Mouse (Mus musculus): ENCODE measurements around the gene Olfr1417. TPM values are rescaled to one million over a fixed set of nuclear protein-coding genes. Genes with fewer than 3 reads are reported as not detected.
A peak's percentile ranks its signal among the peaks of the same experiment; 100 is the strongest.

Olfr1417 gene
- polyA plus RNA-seq, 1 experiment from 2014 or later, result 0.12 TPM

DNA sequence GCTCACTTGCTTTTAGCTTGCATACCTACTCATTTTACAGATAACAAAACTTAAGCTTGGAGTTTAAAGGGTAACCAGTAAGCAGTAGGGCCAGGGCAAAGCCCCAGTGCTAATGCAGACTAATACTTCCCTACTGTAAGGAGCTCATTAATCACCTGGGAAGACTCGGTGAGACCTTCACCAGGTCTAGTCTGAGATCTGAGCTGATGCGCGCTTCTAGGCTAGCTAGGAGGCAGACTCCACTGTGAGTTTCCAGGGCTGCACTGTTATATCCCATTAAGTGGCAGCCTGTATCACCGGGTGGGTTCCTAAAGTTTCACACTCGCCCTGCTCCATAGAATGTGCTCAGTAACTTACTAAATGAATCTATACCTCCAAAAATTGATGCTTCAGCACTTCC, 21.4 kb downstream of the Olfr1417 start:
- Histone ChIP-seq H3K9me3 (ENCODE audit: control insufficient read depth, low read length) (no peaks in the 10 kb centered on the region), H3K36me3 (ENCODE audit: control insufficient read depth, insufficient read depth, low read length) (no peaks in the 10 kb centered on the region), H3K4me2 (ENCODE audit: low read length) (peak overlapping the region; percentile 91), H3K27ac (replicated peaks in 1 of 2; ENCODE audit: control insufficient read depth in 1 of 2, insufficient read depth in 1 of 2, low read depth in 2 of 2, low read length in 2 of 2) (no peak overlapping the region), H3K4me1 (ENCODE audit: control insufficient read depth in 2 of 2, insufficient read depth in 2 of 2, low read length in 2 of 2) (peaks cover 0 to 8% of the 10 kb centered on the region in 2 experiments; a peak in 3 of 4 replicates), H3K27me3 (ENCODE audit: control insufficient read depth, insufficient read depth, low read length) (no peaks in the 10 kb centered on the region), H3K9ac (ENCODE audit: low read length) (no peak overlapping the region), H3K4me3 (ENCODE audit: control insufficient read depth in 1 of 2, insufficient read depth in 1 of 2, low read depth in 1 of 2, low read length in 2 of 2) (no peak overlapping the region; a peak in 1 of 4 replicates)
- ATAC-seq (ENCODE audit: insufficient number of reproducible peaks, insufficient read depth, low FRiP score, low read depth), result no peak
- WGBS, result 23% methylated on average over 5 of the region's 5 CpGs

DNA sequence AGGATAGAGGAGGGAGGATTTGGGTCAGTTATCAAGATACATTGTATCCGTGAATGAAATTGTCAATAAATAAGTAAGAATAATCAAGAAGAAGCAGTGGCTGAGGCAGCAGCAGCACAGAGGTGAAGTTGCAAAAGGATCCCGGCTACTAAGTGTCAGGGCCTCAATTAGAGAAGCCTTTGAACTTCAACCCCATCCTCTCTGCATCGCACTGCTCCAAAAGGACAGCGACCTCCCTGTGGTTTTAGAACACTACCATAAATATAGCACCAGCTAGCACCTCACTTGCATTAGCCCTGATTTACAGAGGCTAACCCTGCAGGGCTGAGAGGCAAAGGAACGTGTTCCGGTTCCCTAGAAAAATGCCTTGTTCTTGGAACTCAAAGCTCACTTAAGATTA, 22.3 kb downstream of the Olfr1417 start:
- Histone ChIP-seq H3K27me3 (ENCODE audit: control insufficient read depth, insufficient read depth, low read length) (no peaks in the 10 kb centered on the region), H3K9me3 (ENCODE audit: control insufficient read depth, low read length) (no peaks in the 10 kb centered on the region), H3K4me2 (ENCODE audit: low read length) (no peak overlapping the region), H3K27ac (replicated peaks in 1 of 2; ENCODE audit: control insufficient read depth in 1 of 2, insufficient read depth in 1 of 2, low read depth in 2 of 2, low read length in 2 of 2) (no peak overlapping the region), H3K9ac (ENCODE audit: low read length) (no peak overlapping the region), H3K4me3 (ENCODE audit: control insufficient read depth in 1 of 2, insufficient read depth in 1 of 2, low read depth in 1 of 2, low read length in 2 of 2) (no peak overlapping the region), H3K4me1 (ENCODE audit: control insufficient read depth in 2 of 2, insufficient read depth in 2 of 2, low read length in 2 of 2) (peaks cover 0 to 8% of the 10 kb centered on the region in 2 experiments; a peak in 3 of 4 replicates), H3K36me3 (ENCODE audit: control insufficient read depth, insufficient read depth, low read length) (no peaks in the 10 kb centered on the region)
- 28% methylated on average over 6 of the region's 6 CpGs for WGBS
- no peak for ATAC-seq (ENCODE audit: insufficient number of reproducible peaks, insufficient read depth, low FRiP score, low read depth)

- no peak overlapping the region for H3K9ac ChIP-seq (ENCODE audit: low read length)
These were observed 24.2 kb downstream of the Olfr1417 start for GRCm38 (mm10) chr19:11814742-11815333.

DNA sequence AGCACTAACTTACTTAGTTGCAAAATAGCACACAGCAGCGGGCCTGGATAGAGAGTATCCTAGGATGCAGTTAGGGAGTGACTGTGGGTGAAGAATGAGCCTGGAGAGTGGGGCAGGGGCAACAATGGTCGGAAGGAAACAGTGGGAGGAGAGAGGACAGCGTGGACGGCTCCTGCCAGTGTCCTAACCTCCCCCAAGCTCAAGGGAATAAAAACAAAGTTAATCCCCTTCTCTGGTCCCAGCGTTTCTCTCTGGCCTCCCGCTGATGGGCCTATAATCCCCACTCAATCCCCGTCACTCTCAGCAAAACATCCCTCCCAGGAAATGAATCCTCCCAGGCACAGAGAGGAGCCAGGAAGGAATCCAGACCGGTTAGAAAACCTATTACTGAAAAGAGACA, 25.4 kb downstream of the Olfr1417 start:
- Histone ChIP-seq H3K9ac (ENCODE audit: low read length) (no peak overlapping the region; the same call in 1 of the 2 replicates), H3K4me2 (ENCODE audit: low read length) (peak overlapping the region; percentile 25; the same call in 1 of the 2 replicates), H3K9me3 (ENCODE audit: control insufficient read depth, low read length) (no peaks in the 10 kb centered on the region), H3K4me3 (ENCODE audit: control insufficient read depth in 1 of 2, insufficient read depth in 1 of 2, low read depth in 1 of 2, low read length in 2 of 2) (no peak overlapping the region), H3K36me3 (ENCODE audit: control insufficient read depth, insufficient read depth, low read length) (no peaks in the 10 kb centered on the region), H3K27me3 (ENCODE audit: control insufficient read depth, insufficient read depth, low read length) (no peaks in the 10 kb centered on the region), H3K4me1 (ENCODE audit: control insufficient read depth in 2 of 2, insufficient read depth in 2 of 2, low read length in 2 of 2) (no peaks in the 10 kb centered on the region; a peak in 3 of 4 replicates), H3K27ac (replicated peaks in 1 of 2; ENCODE audit: control insufficient read depth in 1 of 2, insufficient read depth in 1 of 2, low read depth in 2 of 2, low read length in 2 of 2) (peak overlapping the region; percentile 10 to 66; a peak in 2 of 4 replicates)
- no peak for ATAC-seq (ENCODE audit: insufficient number of reproducible peaks, insufficient read depth, low FRiP score, low read depth)
- 19% methylated on average over 8 of the region's 8 CpGs for WGBS

More at GRCm38 (mm10) chr19:11814742-11815333, 24.2 kb downstream of the Olfr1417 start:
- H3K4me2 ChIP-seq (ENCODE audit: low read length), result no peak overlapping the region
- no peaks in the 10 kb centered on the region for H3K27me3 ChIP-seq (ENCODE audit: control insufficient read depth, insufficient read depth, low read length)
- H3K4me1 ChIP-seq (ENCODE audit: control insufficient read depth in 2 of 2, insufficient read depth in 2 of 2, low read length in 2 of 2), result peaks cover 0 to 4% of the 10 kb centered on the region in 2 experiments; a peak in 3 of 4 replicates
- WGBS, result 71% methylated on average over 6 of the region's 6 CpGs
- H3K27ac ChIP-seq (replicated peaks in 1 of 2; ENCODE audit: control insufficient read depth in 1 of 2, insufficient read depth in 1 of 2, low read depth in 2 of 2, low read length in 2 of 2), result no peak overlapping the region
- no peak overlapping the region for H3K4me3 ChIP-seq (ENCODE audit: control insufficient read depth in 1 of 2, insufficient read depth in 1 of 2, low read depth in 1 of 2, low read length in 2 of 2)
- H3K36me3 ChIP-seq (ENCODE audit: control insufficient read depth, insufficient read depth, low read length), result no peaks in the 10 kb centered on the region
- H3K9me3 ChIP-seq (ENCODE audit: control insufficient read depth, low read length), result no peaks in the 10 kb centered on the region
- ATAC-seq (ENCODE audit: insufficient number of reproducible peaks, insufficient read depth, low FRiP score, low read depth), result no peak

DNA sequence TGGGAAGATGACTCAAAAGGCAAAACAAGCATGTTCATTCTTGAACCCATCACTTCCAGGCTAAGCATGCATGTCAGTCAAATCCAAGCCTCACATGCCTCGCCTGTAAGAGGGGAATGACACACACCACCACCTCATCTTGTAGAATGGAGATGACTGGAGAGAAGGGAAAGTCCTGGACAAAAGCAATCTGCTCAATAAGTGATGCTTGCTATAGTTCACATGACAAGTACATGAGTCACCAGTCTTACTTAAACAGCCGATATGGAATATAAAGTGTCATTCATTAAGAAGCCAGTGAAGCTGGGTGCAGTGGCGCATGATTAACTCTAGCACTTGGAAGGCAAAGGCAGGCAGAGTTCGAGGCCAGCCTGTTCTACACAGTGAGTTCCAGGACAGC, 25.9 kb downstream of the Olfr1417 start:
- H3K36me3 ChIP-seq (ENCODE audit: control insufficient read depth, insufficient read depth, low read length), result no peaks in the 10 kb centered on the region
- no peak overlapping the region for H3K4me3 ChIP-seq (ENCODE audit: control insufficient read depth in 1 of 2, insufficient read depth in 1 of 2, low read depth in 1 of 2, low read length in 2 of 2)
- 60% methylated on average over 4 of the region's 4 CpGs for whole genome bisulfite sequencing
- peak overlapping the region in 1 of 2 experiments; percentile 42; a peak in 1 of 4 replicates for H3K27ac ChIP-seq (replicated peaks in 1 of 2; ENCODE audit: control insufficient read depth in 1 of 2, insufficient read depth in 1 of 2, low read depth in 2 of 2, low read length in 2 of 2)
- H3K4me2 ChIP-seq (ENCODE audit: low read length), result no peak overlapping the region
- no peaks in the 10 kb centered on the region for H3K9me3 ChIP-seq (ENCODE audit: control insufficient read depth, low read length)
- no peaks in the 10 kb centered on the region for H3K27me3 ChIP-seq (ENCODE audit: control insufficient read depth, insufficient read depth, low read length)
- no peaks in the 10 kb centered on the region; a peak in 3 of 4 replicates for H3K4me1 ChIP-seq (ENCODE audit: control insufficient read depth in 2 of 2, insufficient read depth in 2 of 2, low read length in 2 of 2)
- no peak overlapping the region for H3K9ac ChIP-seq (ENCODE audit: low read length)
- no peak for ATAC-seq (ENCODE audit: insufficient number of reproducible peaks, insufficient read depth, low FRiP score, low read depth)

- Histone ChIP-seq H3K27ac (replicated peaks in 1 of 2; ENCODE audit: control insufficient read depth in 1 of 2, insufficient read depth in 1 of 2, low read depth in 2 of 2, low read length in 2 of 2) (no peak overlapping the region), H3K27me3 (ENCODE audit: control insufficient read depth, insufficient read depth, low read length) (no peaks in the 10 kb centered on the region), H3K9me3 (ENCODE audit: control insufficient read depth, low read length) (no peaks in the 10 kb centered on the region), H3K4me2 (ENCODE audit: low read length) (no peak overlapping the region), H3K9ac (ENCODE audit: low read length) (no peak overlapping the region), H3K4me3 (ENCODE audit: control insufficient read depth in 1 of 2, insufficient read depth in 1 of 2, low read depth in 1 of 2, low read length in 2 of 2) (no peak overlapping the region), H3K4me1 (ENCODE audit: control insufficient read depth in 2 of 2, insufficient read depth in 2 of 2, low read length in 2 of 2) (no peaks in the 10 kb centered on the region; a peak in 3 of 4 replicates), H3K36me3 (ENCODE audit: control insufficient read depth, insufficient read depth, low read length) (no peaks in the 10 kb centered on the region)
- peak; percentile 71 for ATAC-seq (ENCODE audit: insufficient number of reproducible peaks, insufficient read depth, low FRiP score, low read depth)
- WGBS, result 43% methylated on average over 5 of the region's 5 CpGs
These were observed 27.2 kb downstream of the Olfr1417 start for GRCm38 (mm10) chr19:11811688-11812365.

- Histone ChIP-seq H3K27ac (replicated peaks in 1 of 2; ENCODE audit: control insufficient read depth in 1 of 2, insufficient read depth in 1 of 2, low read depth in 2 of 2, low read length in 2 of 2) (no peak overlapping the region), H3K9ac (ENCODE audit: low read length) (no peak overlapping the region), H3K4me2 (ENCODE audit: low read length) (no peak overlapping the region), H3K27me3 (ENCODE audit: control insufficient read depth, insufficient read depth, low read length) (no peaks in the 10 kb centered on the region), H3K36me3 (ENCODE audit: control insufficient read depth, insufficient read depth, low read length) (no peaks in the 10 kb centered on the region), H3K4me3 (ENCODE audit: control insufficient read depth in 1 of 2, insufficient read depth in 1 of 2, low read depth in 1 of 2, low read length in 2 of 2) (no peak overlapping the region), H3K9me3 (ENCODE audit: control insufficient read depth, low read length) (no peaks in the 10 kb centered on the region), H3K4me1 (ENCODE audit: control insufficient read depth in 2 of 2, insufficient read depth in 2 of 2, low read length in 2 of 2) (no peaks in the 10 kb centered on the region; a peak in 3 of 4 replicates)
- ATAC-seq (ENCODE audit: insufficient number of reproducible peaks, insufficient read depth, low FRiP score, low read depth), result no peak
- WGBS, result 80% methylated on average over 1 of the region's 1 CpGs
These were observed 28.2 kb downstream of the Olfr1417 start for GRCm38 (mm10) chr19:11810856-11811255.
